Mouse (Mus musculus) intestine, postnatal 0 days (tissue): ENCODE measurements around the gene Dscaml1. TPM values are rescaled to one million over a fixed set of nuclear protein-coding genes. Genes with fewer than 3 reads are reported as not detected.

ENCODE experiments used
- ATAC-seq: fragments of 200-750 bp; cut with Nextera tagmentation; 2 replicates; pipeline ENCODE4 v1.8.0; 2017; ENCODE audit warnings: mild to moderate bottlenecking, moderate TSS enrichment, moderate library complexity
- H3K27ac ChIP-seq: fragments of 300-500 bp; sonication (generic); 2 replicates; pipeline ENCODE4 v1.5.1; 2014; ENCODE audit warnings: mild to moderate bottlenecking, low read depth, low read length, moderate library complexity
- H3K27me3 ChIP-seq: fragments of 300-500 bp; sonication (generic); replicated peaks from 2 replicates; pipeline ENCODE4 v1.6.1; 2014; ENCODE audit warnings: low read length, mixed read lengths; ENCODE audit not compliant: control insufficient read depth, insufficient read depth
- H3K36me3 ChIP-seq: fragments of 300-500 bp; sonication (generic); 2 replicates; pipeline ENCODE4 v1.6.1; 2014; ENCODE audit warnings: mild to moderate bottlenecking, moderate library complexity; ENCODE audit not compliant: control insufficient read depth, insufficient read depth
- H3K4me1 ChIP-seq: fragments of 300-500 bp; sonication (generic); replicated peaks from 2 replicates; pipeline ENCODE4 v1.6.1; 2014; ENCODE audit warnings: antibody characterized with exemption, low read length, mixed read lengths; ENCODE audit not compliant: control insufficient read depth, insufficient read depth
- H3K4me2 ChIP-seq: fragments of 300-500 bp; sonication (generic); replicated peaks from 2 replicates; pipeline ENCODE4 v1.6.1; 2014; ENCODE audit warnings: low read depth, mild to moderate bottlenecking, moderate library complexity
- H3K4me3 ChIP-seq: fragments of 300-500 bp; sonication (generic); 2 replicates; pipeline ENCODE4 v1.5.1; 2014; ENCODE audit warnings: low read depth, low read length
- H3K9ac ChIP-seq: fragments of 300-500 bp; sonication (generic); 2 replicates; pipeline ENCODE4 v1.6.1; 2014; ENCODE audit warnings: mild to moderate bottlenecking, low read depth, low read length
- H3K9me3 ChIP-seq: fragments of 300-500 bp; sonication (generic); 2 replicates; pipeline ENCODE4 v1.6.1; 2016; ENCODE audit warnings: mixed run types; ENCODE audit not compliant: control insufficient read depth
- CTCF ChIP-seq: sonication (generic); IDR thresholded peaks from 2 replicates; pipeline ENCODE4 v1.5.1; 2016; ENCODE audit warnings: low read depth, mild to moderate bottlenecking, control low read depth, antibody characterized with exemption, moderate library complexity
- WGBS: fragments of 180-500 bp; shearing (Covaris S2); extraction: QIAGEN DNeasy Blood & Tissue Kit; methylation state at CpG from one replicate; pipeline ENCODE4 v1.1.7; 2014; 5-methylcytosine and 5-hydroxymethylcytosine counted together
- polyA plus RNA-seq: library from polyadenylated mRNA; unstranded; fragments of >200 nt; fragmentation: Nextera tagmentation; extraction: Ambion mirVana; gene quantifications from 2 replicates; pipeline ENCODE4 v1.2.1, GENCODE M21; 2015

The Dscaml1 gene
- polyA plus RNA-seq, 1 experiment from 2014 or later: 0.09 TPM

GRCm38 (mm10) chr9:45412700-45413477, 13.5 kb upstream of the Dscaml1 start:
- ATAC-seq: no peak
- H3K4me1 ChIP-seq: no peaks in the 10 kb centered on the region
- no peaks in the 10 kb centered on the region for H3K9me3 ChIP-seq
- H3K4me3 ChIP-seq: no peak overlapping the region
- 83% methylated on average over 4 of the region's 4 CpGs for WGBS
- H3K27ac ChIP-seq: no peak overlapping the region
- no peak overlapping the region for H3K9ac ChIP-seq
- H3K36me3 ChIP-seq: no peaks in the 10 kb centered on the region
- no peak for TF ChIP-seq CTCF
- H3K27me3 ChIP-seq: no peaks in the 10 kb centered on the region; the same call in 1 of the 2 replicates
- H3K4me2 ChIP-seq: no peak overlapping the region

DNA sequence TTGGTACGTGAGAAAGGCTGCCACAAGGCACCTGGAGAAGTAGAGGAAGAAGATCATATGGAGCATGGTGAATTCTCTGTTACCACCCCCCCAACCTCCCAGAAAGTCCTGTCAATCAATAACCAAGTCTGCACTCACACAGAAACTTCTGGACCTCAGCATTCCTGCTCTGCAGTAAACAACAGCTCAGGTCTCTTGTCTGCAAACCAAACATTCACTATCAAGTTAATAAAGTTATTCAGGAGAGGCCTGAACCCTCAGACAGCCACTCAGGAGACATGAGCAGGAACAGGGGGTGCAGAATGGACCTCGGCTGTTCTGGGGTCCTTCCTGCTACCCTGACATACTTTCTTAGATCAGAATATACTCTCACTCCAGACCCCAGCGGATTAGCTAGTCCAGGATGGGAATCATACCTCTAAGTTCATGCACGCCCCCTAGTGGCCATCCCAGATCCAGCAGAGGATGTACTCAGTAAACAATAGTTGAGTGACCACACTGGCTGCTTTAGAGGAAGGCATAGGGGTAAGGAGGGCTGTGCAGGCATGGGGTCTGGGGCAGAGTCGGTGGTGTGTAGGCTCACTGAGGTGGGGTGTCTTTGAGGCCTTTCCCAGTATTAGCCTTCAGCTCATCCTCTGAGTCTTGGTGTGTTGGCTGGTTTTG, 12.8 kb upstream of the Dscaml1 start:
- ATAC-seq: no peak
- WGBS: 54% methylated on average over 5 of the region's 5 CpGs
- Histone ChIP-seq H3K36me3 (no peaks in the 10 kb centered on the region), H3K27ac (no peak overlapping the region), H3K9ac (no peak overlapping the region), H3K27me3 (no peaks in the 10 kb centered on the region; the same call in 1 of the 2 replicates), H3K4me1 (no peaks in the 10 kb centered on the region), H3K4me2 (no peak overlapping the region), H3K4me3 (no peak overlapping the region), H3K9me3 (no peaks in the 10 kb centered on the region)
- peak; percentile 67 for TF ChIP-seq CTCF

DNA sequence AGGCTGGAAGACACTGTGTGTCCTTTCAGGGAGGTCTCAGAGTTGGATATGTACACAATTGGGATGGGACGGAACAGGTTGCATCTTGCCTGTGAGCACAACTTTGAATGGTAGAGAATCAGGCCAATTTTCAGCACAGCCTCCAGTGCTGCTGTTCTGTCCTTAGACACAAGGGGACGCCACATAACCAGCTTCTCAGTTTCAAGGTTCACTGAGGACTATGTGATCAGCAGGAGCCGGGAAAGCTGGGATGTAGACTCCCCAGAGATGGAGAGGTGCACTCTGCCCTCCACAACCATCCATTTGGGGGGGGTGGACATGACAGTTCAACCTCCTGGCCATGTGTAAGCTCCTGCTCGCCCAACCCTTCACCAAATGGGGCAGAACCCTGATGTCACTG, 10.5 kb upstream of the Dscaml1 start:
- ATAC-seq: no peak

GRCm38 (mm10) chr9:45417245-45417644, 9.2 kb upstream of the Dscaml1 start:
- no peak overlapping the region for H3K9ac ChIP-seq
- TF ChIP-seq CTCF: peak; percentile 89
- H3K36me3 ChIP-seq: no peaks in the 10 kb centered on the region
- no peaks in the 10 kb centered on the region for H3K27me3 ChIP-seq
- no peak overlapping the region for H3K4me3 ChIP-seq
- peak overlapping the region; percentile 55 for H3K4me2 ChIP-seq
- WGBS: 10% methylated on average over 8 of the region's 8 CpGs
- no peaks in the 10 kb centered on the region for H3K4me1 ChIP-seq
- H3K27ac ChIP-seq: no peak overlapping the region
- peak; percentile 60; the same call in 1 of the 2 replicates for ATAC-seq
- no peaks in the 10 kb centered on the region for H3K9me3 ChIP-seq

More for the DNA sequence above, 10.5 kb upstream of the Dscaml1 start:
- Histone ChIP-seq H3K27ac (no peak overlapping the region), H3K36me3 (no peaks in the 10 kb centered on the region), H3K4me3 (no peak overlapping the region), H3K9ac (no peak overlapping the region), H3K4me1 (no peaks in the 10 kb centered on the region), H3K4me2 (no peak overlapping the region), H3K9me3 (no peaks in the 10 kb centered on the region), H3K27me3 (no peaks in the 10 kb centered on the region)
- WGBS: 47% methylated on average over 4 of the region's 4 CpGs
- peak; percentile 86 for TF ChIP-seq CTCF

- no peaks in the 10 kb centered on the region for H3K36me3 ChIP-seq
- H3K9me3 ChIP-seq: no peaks in the 10 kb centered on the region
- no peak overlapping the region for H3K27ac ChIP-seq
- no peak for TF ChIP-seq CTCF
- H3K27me3 ChIP-seq: no peaks in the 10 kb centered on the region
- no peak overlapping the region for H3K9ac ChIP-seq
- 72% methylated on average over 8 of the region's 8 CpGs for WGBS
- no peak overlapping the region for H3K4me2 ChIP-seq
- ATAC-seq: no peak
- H3K4me1 ChIP-seq: no peaks in the 10 kb centered on the region
- H3K4me3 ChIP-seq: no peak overlapping the region
These were observed 8.2 kb upstream of the Dscaml1 start for GRCm38 (mm10) chr9:45418252-45418651.

GRCm38 (mm10) chr9:45421209-45421608, 5.2 kb upstream of the Dscaml1 start:
- no peak overlapping the region for H3K9ac ChIP-seq
- WGBS: 69% methylated on average over 8 of the region's 8 CpGs

More at GRCm38 (mm10) chr9:45421209-45421608, 5.2 kb upstream of the Dscaml1 start:
- TF ChIP-seq CTCF: peak; percentile 56
- H3K27me3 ChIP-seq: no peaks in the 10 kb centered on the region
- H3K27ac ChIP-seq: no peak overlapping the region
- H3K36me3 ChIP-seq: no peaks in the 10 kb centered on the region
- no peak overlapping the region for H3K4me2 ChIP-seq
- no peak overlapping the region for H3K4me3 ChIP-seq
- ATAC-seq: no peak
- no peaks in the 10 kb centered on the region for H3K4me1 ChIP-seq
- no peaks in the 10 kb centered on the region for H3K9me3 ChIP-seq
